Mouse (Mus musculus) heart, adult 10 weeks (tissue): ENCODE results near the gene Trim42. TPM values are rescaled to one million over a fixed set of nuclear protein-coding genes. Genes with fewer than 3 reads are reported as not detected.

Source experiments
- polyA plus RNA-seq: library from polyadenylated mRNA; stranded (reverse); fragments of 350-450 nt; fragmentation: Illumina TruSeq; extraction: RNeasy Lipid Tissue Mini Kit (QIAGEN cat#74804); gene quantifications from one replicate; pipeline ENCODE4 v1.2.3, GENCODE M21; 2014; ENCODE audit warnings: low read depth, low replicate concordance

Gene Trim42
- polyA plus RNA-seq: not detected

GRCm38 (mm10) chr9:97369591-97369990 is at the start of gene Trim42:
Trim42 (minus strand) TSS chr9:97369958.

